Mouse (Mus musculus) bone marrow macrophage, adult 2 months (primary cell): ENCODE results near the gene Gulp1.

ENCODE experiments used
- CTCF ChIP-seq: IDR thresholded peaks from 2 replicates; pipeline ENCODE4 v1.5.1; 2012; ENCODE audit warnings: low read depth, mild to moderate bottlenecking, low read length, moderate library complexity
- POLR2A ChIP-seq: IDR thresholded peaks from 2 replicates; pipeline ENCODE4 v1.6.1; 2012; ENCODE audit warnings: mild to moderate bottlenecking, low read depth, low read length, borderline replicate concordance

GRCm38 (mm10) chr1:44678974-44679373 is 127.7 kb downstream of the Gulp1 start:
- TF ChIP-seq CTCF (no peak), POLR2A (no peak)
